Mouse (Mus musculus): ENCODE measurements around the gene Rpl22.

DNA sequence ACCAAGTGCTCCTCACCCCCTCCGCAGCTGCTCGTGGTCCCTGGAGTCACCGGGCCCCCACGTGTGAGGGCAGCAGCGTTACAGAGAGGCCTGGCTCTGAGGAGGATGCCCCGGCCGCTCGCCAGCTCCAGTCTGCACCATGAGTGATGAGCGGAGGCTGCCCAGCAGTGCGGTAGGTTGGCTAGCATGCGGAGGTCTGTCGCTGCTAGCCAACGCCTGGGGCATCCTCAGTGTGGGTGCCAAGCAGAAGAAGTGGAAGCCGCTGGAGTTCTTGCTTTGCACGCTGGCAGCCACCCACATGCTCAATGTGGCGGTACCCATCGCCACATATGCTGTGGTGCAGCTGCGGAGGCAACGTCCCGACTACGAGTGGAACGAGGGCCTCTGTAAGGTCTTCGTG is 46.6 kb upstream of the Rpl22 start:
- TF ChIP-seq CTCF (IDR thresholded peaks at IDR 0.05; ENCODE audit: control insufficient read depth, insufficient read depth, low read length) (no peak), POLR2A (IDR thresholded peaks at IDR 0.05; ENCODE audit: borderline replicate concordance, control insufficient read depth, low read depth, low read length) (no peak)

All from bone marrow, adult 2 months (tissue).